Mouse (Mus musculus) forebrain, embryonic 13.5 days (tissue): ENCODE measurements at regions not wholly inside any gene's neighbourhood (a gene's known extent, or its start where the extent isn't known, plus 50 kb on each side); places are given as distances from the start of the nearest gene placed in this dataset.
A peak's percentile ranks its signal among the peaks of the same experiment; 100 is the strongest.

Experiments used
- ATAC-seq: fragments of 200-750 bp; cut with Nextera tagmentation; 2 replicates; pipeline ENCODE4 v1.8.0; 2017
- H3K27ac ChIP-seq: fragments of 300-500 bp; sonication (generic); 2 replicates; pipeline ENCODE4 v1.5.1; 2015; ENCODE audit warnings: inconsistent platforms, mild to moderate bottlenecking, moderate library complexity
- H3K27me3 ChIP-seq: fragments of 300-500 bp; sonication (generic); 2 replicates; pipeline ENCODE4 v1.6.1; 2015; ENCODE audit warnings: mild to moderate bottlenecking, inconsistent platforms
- H3K36me3 ChIP-seq: fragments of 300-500 bp; sonication (generic); 2 replicates; pipeline ENCODE4 v1.6.1; 2015; ENCODE audit warnings: mild to moderate bottlenecking, inconsistent platforms; ENCODE audit not compliant: poor library complexity, severe bottlenecking
- H3K4me1 ChIP-seq: fragments of 300-500 bp; sonication (generic); 2 replicates; pipeline ENCODE4 v1.6.1; 2015; ENCODE audit warnings: inconsistent platforms
- H3K4me2 ChIP-seq: fragments of 300-500 bp; sonication (generic); 2 replicates; pipeline ENCODE4 v1.6.1; 2015; ENCODE audit warnings: inconsistent platforms, mild to moderate bottlenecking, moderate library complexity
- H3K4me3 ChIP-seq: fragments of 300-500 bp; sonication (generic); 2 replicates; pipeline ENCODE4 v1.5.1; 2015; ENCODE audit warnings: mild to moderate bottlenecking, inconsistent platforms
- H3K9ac ChIP-seq: fragments of 300-500 bp; sonication (generic); 2 replicates; pipeline ENCODE4 v1.6.1; 2015; ENCODE audit warnings: mild to moderate bottlenecking, inconsistent platforms
- H3K9me3 ChIP-seq: fragments of 300-500 bp; sonication (generic); replicated peaks from 2 replicates; pipeline ENCODE4 v1.6.1; 2016; ENCODE audit warnings: inconsistent platforms
- WGBS: fragments of 180-500 bp; shearing (Covaris S2); methylation state at CpG from one replicate; pipeline ENCODE4 v1.1.7; 2015; 5-methylcytosine and 5-hydroxymethylcytosine counted together

DNA sequence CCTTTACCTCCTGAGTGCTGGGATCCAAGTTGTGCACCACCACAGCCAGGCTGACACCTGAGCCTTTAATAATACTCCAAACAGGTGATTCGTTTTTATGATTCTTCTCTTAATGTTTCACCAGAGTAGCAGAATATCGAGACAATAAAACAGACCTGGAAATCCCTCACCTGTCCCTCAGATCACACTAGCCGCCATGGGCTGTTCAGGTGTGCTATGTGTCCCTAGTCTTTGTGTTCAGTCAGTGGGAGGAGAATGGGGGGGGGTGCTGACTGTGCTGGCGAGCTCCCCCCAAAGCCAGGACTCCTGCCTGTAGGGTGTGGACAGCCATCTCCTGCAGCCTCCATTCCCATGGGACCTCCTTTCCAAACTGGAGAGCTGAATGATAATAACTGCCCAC lies 168.9 kb upstream of the Nfe2l3 start:
- Histone ChIP-seq H3K27me3 (no peaks in the 10 kb centered on the region), H3K4me1 (no peaks in the 10 kb centered on the region), H3K9ac (no peak overlapping the region), H3K27ac (no peak overlapping the region), H3K9me3 (no peaks in the 10 kb centered on the region), H3K4me3 (no peak overlapping the region), H3K4me2 (no peak overlapping the region), H3K36me3 (no peaks in the 10 kb centered on the region)
- ATAC-seq = no peak
- 76% methylated on average over 4 of the region's 4 CpGs for WGBS

DNA sequence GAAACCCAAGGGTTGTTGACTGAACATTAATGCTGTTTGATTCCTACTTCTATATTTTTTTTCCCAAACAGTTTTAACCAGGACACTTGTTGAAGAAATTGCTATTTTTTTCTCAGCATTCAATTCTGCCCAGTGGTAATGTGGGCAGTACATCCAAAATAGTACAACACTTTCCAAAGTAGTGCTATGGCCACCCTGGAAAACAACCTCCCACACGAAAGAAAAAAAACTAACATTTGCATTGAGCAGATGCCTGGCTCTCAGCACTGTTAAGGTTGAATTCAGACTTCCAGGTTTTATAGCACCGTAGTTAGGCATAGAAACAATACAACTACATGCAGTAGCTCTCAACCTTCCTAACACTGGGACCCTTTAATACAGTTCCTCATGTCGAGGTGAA lies 167.1 kb upstream of the Nfe2l3 start:
- Histone ChIP-seq H3K27me3 (peaks cover 12% of the 10 kb centered on the region; the same call in 1 of the 2 replicates), H3K36me3 (no peaks in the 10 kb centered on the region), H3K9ac (no peak overlapping the region), H3K27ac (no peak overlapping the region), H3K9me3 (no peaks in the 10 kb centered on the region), H3K4me2 (no peak overlapping the region), H3K4me3 (no peak overlapping the region), H3K4me1 (peaks cover 9% of the 10 kb centered on the region)
- ATAC-seq = no peak
- WGBS = 84% methylated on average over 3 of the region's 3 CpGs

DNA sequence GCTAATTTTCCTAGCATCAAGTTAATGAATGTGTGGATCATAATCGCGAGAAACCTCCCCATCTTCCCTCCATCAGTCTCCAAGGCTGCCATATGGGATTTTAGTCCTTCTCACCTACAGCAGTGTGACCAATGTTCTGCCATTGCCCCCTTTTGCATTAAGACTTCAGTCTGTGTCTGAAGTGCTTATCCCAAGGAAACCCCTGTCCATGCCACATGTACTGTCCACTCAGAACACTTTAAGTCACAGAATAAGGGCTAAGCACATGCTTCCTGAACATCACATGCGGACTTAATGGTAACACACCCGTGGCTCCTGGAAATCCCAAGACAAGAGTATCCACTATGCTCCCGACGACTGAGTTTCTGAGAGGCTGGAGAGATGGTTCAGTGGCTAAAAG lies 165.7 kb upstream of the Nfe2l3 start:
- H3K9ac ChIP-seq = no peak overlapping the region
- 91% methylated on average over 6 of the region's 6 CpGs for WGBS
- no peak for ATAC-seq
- H3K36me3 ChIP-seq = no peaks in the 10 kb centered on the region
- H3K27me3 ChIP-seq = peaks cover 12% of the 10 kb centered on the region; the same call in 1 of the 2 replicates
- H3K9me3 ChIP-seq = no peaks in the 10 kb centered on the region
- no peak overlapping the region for H3K27ac ChIP-seq
- H3K4me2 ChIP-seq = no peak overlapping the region
- peaks cover 18% of the 10 kb centered on the region for H3K4me1 ChIP-seq
- H3K4me3 ChIP-seq = no peak overlapping the region

DNA sequence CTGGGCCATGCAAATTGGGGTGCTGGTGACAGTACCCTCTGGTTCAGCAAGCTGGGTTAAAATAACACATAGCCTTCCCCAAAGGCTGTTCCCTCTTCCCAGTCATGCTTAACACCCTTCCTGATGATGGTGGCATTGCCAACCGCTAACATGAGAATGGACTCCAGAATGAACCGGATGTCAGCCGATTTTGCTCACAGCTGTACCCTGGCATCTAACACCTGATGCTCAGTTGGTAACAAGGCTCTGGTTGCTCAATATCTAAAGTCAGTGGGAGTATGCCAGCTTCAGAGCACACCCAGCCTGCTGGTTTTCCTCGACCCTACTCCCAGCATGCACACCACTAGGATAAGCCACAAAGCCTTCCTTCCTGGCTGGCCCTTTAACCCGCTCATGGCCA lies 164.6 kb upstream of the Nfe2l3 start:
- no peak for ATAC-seq
- no peak overlapping the region for H3K9ac ChIP-seq
- no peak overlapping the region for H3K4me3 ChIP-seq
- peaks cover 18% of the 10 kb centered on the region for H3K4me1 ChIP-seq
- H3K27me3 ChIP-seq = peaks cover 15% of the 10 kb centered on the region; the same call in 1 of the 2 replicates
- H3K4me2 ChIP-seq = no peak overlapping the region
- no peak overlapping the region for H3K27ac ChIP-seq
- no peaks in the 10 kb centered on the region for H3K36me3 ChIP-seq
- H3K9me3 ChIP-seq = no peaks in the 10 kb centered on the region
- 87% methylated on average over 5 of the region's 5 CpGs for WGBS

DNA sequence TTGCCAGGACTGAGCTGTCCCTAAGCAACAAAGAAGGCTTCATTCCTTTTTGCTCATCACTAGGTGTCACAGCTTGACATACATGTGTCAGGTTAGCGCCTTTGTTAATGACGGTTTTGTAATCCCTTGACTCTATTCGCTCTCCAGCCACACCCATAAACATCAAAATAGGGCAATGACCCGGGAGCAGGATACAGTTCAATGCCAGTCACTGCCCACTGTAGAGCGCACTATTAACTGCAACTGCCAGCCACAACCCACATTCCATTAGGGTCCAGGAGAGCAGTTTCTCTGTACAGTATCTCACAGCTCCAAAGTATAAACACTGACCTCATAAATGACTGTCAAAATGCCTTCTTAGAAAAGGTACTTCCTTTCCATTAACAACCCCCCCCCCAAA lies 163.5 kb upstream of the Nfe2l3 start:
- no peak overlapping the region for H3K4me3 ChIP-seq
- no peaks in the 10 kb centered on the region for H3K36me3 ChIP-seq
- no peak overlapping the region for H3K27ac ChIP-seq
- ATAC-seq = no peak
- H3K9me3 ChIP-seq = no peaks in the 10 kb centered on the region
- H3K4me1 ChIP-seq = peaks cover 18% of the 10 kb centered on the region
- H3K27me3 ChIP-seq = peaks cover 16% of the 10 kb centered on the region; the same call in 1 of the 2 replicates
- no peak overlapping the region for H3K9ac ChIP-seq
- no peak overlapping the region for H3K4me2 ChIP-seq
- WGBS = 83% methylated on average over 5 of the region's 5 CpGs

DNA sequence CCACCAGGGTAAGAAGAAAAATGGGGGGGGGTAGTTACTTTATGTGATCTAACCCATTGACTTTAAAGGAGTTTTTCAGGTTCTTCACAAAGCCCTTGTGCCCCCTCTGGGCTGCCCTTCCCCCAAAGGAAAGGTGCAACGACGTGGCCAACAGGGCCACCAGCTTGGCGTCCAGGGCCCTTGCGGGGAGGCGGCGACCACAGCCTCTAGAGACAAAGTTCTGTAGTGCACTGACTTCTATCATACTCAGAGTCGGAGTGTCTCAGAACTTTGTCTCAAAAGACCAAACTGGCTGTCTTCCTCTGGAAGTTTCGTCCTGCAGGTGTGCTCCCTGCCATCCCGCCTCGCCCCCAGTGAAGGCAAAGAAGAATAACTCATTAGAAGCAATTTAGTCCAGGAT lies 162.9 kb upstream of the Nfe2l3 start:
- Histone ChIP-seq H3K27me3 (peaks cover 16% of the 10 kb centered on the region; the same call in 1 of the 2 replicates), H3K4me2 (peak overlapping the region; percentile 91), H3K27ac (no peak overlapping the region), H3K4me3 (peak overlapping the region; percentile 59), H3K4me1 (peaks cover 18% of the 10 kb centered on the region), H3K9me3 (no peaks in the 10 kb centered on the region), H3K9ac (0 out of 2 replicates have a peak overlapping the region, but pooled peaks have one; percentile 63), H3K36me3 (no peaks in the 10 kb centered on the region)
- WGBS = 23% methylated on average over 10 of the region's 10 CpGs
- no peak for ATAC-seq

DNA sequence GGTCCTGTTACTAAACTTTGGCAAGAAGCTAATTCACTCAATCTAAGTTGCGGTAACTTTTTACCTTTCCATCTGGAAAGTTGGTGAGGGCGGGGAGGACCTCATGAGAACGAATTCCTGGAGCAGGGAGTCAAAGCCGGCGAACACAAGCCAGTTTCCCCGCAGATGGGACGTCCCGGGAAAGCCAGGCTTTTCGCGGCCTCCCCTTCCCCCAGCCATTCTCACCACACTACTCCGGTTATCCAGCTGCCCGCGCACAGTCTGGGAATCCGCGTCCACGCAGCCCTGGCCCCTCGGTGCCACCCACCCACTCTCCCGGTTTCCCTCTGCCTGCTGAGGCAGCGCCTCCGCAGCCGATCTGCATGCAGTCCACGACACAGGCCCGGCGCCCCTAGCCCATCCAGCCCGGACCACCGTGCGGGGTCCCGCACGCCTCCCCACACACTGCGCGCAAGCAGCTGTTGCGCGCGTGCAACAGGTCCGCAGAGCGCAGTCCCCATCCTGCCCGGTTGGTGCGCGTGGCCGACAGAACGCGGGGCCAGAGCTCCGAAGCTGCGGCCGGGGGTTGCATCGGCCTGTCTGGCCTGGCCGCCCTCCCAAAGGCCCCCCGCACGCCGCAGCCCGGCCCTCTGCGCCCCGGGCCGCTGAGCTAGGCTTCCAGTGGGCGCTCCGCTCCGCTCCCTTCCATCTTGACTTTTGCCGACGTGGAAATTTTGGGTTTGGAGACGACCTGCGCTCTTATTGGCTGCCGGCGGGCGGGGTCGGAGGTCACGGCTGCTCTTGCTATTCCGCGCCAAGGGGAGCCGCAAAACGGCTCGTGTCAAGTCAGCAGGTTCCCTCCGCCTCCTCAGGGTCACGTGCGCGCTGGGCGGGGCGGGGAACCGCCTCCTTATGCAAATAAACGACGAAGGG lies 162.0 kb upstream of the Nfe2l3 start:
- ATAC-seq = peak; percentile 85
- under 1% methylated on average over 74 of the region's 80 CpGs for WGBS
- no peak overlapping the region for H3K27ac ChIP-seq
- H3K9ac ChIP-seq = peak overlapping the region; percentile 63
- no peaks in the 10 kb centered on the region for H3K9me3 ChIP-seq
- peaks cover 18% of the 10 kb centered on the region for H3K4me1 ChIP-seq
- H3K27me3 ChIP-seq = peaks cover 16% of the 10 kb centered on the region; the same call in 1 of the 2 replicates
- peak overlapping the region; percentile 91 for H3K4me2 ChIP-seq
- peak overlapping the region; percentile 59 for H3K4me3 ChIP-seq
- no peaks in the 10 kb centered on the region for H3K36me3 ChIP-seq

DNA sequence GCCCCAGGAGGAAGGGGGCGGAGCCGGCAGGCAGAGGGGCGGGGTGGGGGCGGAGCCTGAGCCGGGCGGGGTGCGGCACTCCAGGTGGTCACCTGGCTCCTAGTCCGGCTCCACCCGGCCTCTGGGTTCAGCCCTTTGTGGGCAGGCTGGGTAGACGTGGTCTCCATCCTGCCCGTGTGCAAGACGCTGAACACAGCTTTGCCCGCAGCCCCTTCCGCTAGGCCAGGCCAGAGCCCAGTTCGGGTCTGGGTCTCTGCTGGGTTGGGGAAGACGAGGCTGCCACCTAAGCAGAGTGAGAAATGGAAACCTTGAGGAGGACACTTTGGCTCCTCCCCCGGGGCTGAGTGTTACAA lies 161.4 kb upstream of the Nfe2l3 start:
- Histone ChIP-seq H3K4me3 (peak overlapping the region; percentile 59), H3K36me3 (no peaks in the 10 kb centered on the region), H3K27ac (no peak overlapping the region), H3K9ac (0 out of 2 replicates have a peak overlapping the region, but pooled peaks have one; percentile 63), H3K9me3 (no peaks in the 10 kb centered on the region), H3K4me2 (peak overlapping the region; percentile 91), H3K27me3 (peaks cover 16% of the 10 kb centered on the region; the same call in 1 of the 2 replicates), H3K4me1 (peaks cover 18% of the 10 kb centered on the region)
- WGBS = 2% methylated on average over 11 of the region's 17 CpGs
- peak; percentile 87 for ATAC-seq

DNA sequence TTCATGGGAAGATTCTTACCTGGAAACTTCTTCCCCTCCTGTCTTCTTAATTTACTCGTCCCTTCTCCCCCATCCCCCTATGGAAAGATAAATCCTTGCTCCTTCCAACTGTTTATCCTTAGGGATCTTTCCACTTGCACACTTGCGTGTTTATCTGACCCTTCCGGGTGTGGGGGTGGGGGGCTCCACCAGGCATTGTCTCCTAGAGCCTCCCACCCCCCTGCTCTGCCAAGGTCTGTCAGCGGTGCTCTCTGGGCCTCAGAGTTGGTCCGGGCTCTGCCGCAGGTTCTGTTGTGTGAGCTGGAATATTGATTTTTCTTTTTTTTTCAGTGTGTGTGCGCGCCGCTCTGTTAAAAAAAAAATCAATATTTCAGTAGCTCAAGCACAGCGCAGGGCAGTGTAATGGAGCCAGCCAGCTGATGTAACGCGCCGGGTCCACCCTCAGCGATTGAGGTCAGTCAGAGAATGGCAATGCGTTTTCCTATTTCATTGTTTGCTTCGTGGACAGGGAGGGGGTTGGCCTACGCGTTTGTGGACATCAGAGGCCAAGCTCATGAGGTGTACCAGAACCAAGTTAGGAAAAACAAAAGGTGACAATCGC lies 160.2 kb upstream of the Nfe2l3 start:
- no peak overlapping the region for H3K4me3 ChIP-seq
- no peak overlapping the region for H3K9ac ChIP-seq
- H3K27me3 ChIP-seq = peaks cover 16% of the 10 kb centered on the region; the same call in 1 of the 2 replicates
- no peak overlapping the region for H3K27ac ChIP-seq
- no peak for ATAC-seq
- 83% methylated on average over 19 of the region's 19 CpGs for WGBS
- no peaks in the 10 kb centered on the region for H3K36me3 ChIP-seq
- peaks cover 18% of the 10 kb centered on the region for H3K4me1 ChIP-seq
- H3K4me2 ChIP-seq = no peak overlapping the region
- no peaks in the 10 kb centered on the region for H3K9me3 ChIP-seq

DNA sequence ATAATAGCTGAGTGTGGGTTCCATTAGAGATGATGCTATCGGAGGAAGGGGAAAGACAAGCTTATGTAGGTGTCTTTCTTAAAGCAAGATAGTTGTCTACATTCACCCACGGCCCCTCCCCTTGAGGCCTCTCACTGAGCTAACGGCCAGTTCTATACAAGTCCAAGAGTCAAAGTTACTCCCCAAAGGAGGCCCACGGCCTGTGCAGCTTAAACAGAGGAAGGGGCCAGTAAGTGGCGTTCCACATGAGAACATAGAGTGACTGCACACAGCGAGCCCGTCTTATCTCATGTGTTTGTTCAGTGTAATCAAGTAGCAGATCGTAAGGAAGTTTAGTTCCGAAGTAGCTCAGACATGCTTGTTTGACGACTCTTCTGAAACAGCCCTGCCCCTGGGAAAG lies 153.0 kb upstream of the Nfe2l3 start:
- Histone ChIP-seq H3K9ac (no peak overlapping the region), H3K4me1 (no peaks in the 10 kb centered on the region), H3K4me2 (no peak overlapping the region), H3K27me3 (no peaks in the 10 kb centered on the region), H3K9me3 (no peaks in the 10 kb centered on the region), H3K4me3 (no peak overlapping the region), H3K36me3 (no peaks in the 10 kb centered on the region), H3K27ac (no peak overlapping the region)
- no peak for ATAC-seq
- WGBS = 84% methylated on average over 10 of the region's 10 CpGs

DNA sequence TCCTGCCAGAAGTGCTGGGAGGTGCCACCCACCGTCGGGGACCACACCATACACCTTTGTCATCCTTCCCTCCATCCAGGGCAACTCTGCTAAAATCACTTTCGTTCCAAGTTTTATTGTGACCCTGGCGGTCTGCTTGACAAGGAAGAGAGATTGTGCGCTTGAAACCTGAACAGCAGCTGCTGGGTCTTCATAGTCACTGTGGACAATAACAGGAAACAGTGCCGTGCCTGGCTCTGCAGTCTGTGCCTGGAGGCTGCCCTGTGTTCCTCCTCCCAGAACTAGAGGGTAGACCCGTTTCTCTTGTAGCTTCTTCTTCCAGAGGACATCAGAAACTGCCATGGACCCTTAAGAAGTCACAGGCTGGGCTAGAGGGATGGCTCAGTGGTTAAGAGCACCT lies 152.2 kb upstream of the Nfe2l3 start:
- 84% methylated on average over 7 of the region's 7 CpGs for WGBS
- no peak overlapping the region for H3K4me3 ChIP-seq
- H3K9ac ChIP-seq = no peak overlapping the region
- no peaks in the 10 kb centered on the region for H3K4me1 ChIP-seq
- ATAC-seq = no peak
- no peaks in the 10 kb centered on the region for H3K27me3 ChIP-seq
- no peaks in the 10 kb centered on the region for H3K9me3 ChIP-seq
- no peak overlapping the region for H3K4me2 ChIP-seq
- H3K27ac ChIP-seq = no peak overlapping the region
- H3K36me3 ChIP-seq = no peaks in the 10 kb centered on the region

DNA sequence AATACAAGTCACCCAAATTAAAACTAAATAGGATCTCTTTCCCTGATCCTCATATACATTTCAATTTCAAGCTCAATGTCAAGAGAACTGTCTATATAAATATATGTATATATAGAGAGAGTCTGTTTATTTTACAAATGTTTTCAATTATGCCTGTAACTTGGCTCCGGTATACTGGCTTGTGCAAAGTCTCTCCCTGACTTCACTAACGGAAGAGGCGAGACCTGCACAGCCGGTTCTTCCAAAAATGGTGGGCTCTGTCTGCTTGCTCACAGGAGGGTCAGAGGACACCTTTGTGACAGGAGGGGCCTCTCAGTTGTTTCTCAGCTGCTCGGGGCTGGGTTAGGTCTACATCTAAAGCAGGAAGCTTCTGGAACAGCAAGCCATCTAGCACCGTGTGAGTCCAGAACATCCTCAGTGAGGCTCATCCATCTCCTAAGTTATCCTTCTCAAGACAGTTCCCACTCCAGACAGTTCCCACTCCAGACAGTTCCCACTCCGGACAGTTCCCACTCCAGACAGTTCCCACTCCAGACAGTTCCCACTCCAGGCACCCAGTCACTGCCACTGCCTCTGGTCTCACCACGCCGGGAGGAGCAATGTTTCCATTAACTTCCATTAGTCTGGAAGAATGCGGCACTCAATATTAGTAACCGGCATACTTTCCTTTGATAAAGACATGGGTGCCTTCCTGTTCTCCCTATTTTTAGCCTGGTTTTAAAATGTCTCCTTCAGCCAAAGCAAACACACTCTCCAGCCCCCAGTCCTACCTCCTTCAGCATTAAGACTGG lies 148.4 kb upstream of the Nfe2l3 start:
- no peak overlapping the region for H3K4me3 ChIP-seq
- H3K9ac ChIP-seq = no peak overlapping the region
- ATAC-seq = no peak
- H3K9me3 ChIP-seq = no peaks in the 10 kb centered on the region
- H3K36me3 ChIP-seq = no peaks in the 10 kb centered on the region
- no peaks in the 10 kb centered on the region for H3K27me3 ChIP-seq
- WGBS = 88% methylated on average over 11 of the region's 11 CpGs
- no peak overlapping the region for H3K4me2 ChIP-seq
- no peak overlapping the region for H3K27ac ChIP-seq
- no peaks in the 10 kb centered on the region for H3K4me1 ChIP-seq
